In genomic region chr9:67849846-67850245, GRCm38 (mm10) we compare ENCODE assay signal across 24 mouse cellular contexts. TPM values are rescaled to one million over a fixed set of nuclear protein-coding genes. Genes with fewer than 3 reads are reported as not detected.
A peak's percentile ranks its signal among the peaks of the same experiment; 100 is the strongest.
DNase-seq lines count a peak whose midpoint lies in the region; ATAC-seq and TF ChIP-seq lines count a peak whose summit lies in the region.
"Had no signal": no experiment of that assay in that cellular context is flagged by ENCODE, and none has a peak within 500 bp of the region (broad histone marks: within the 10 kb centered on the region; RNA-seq: fewer than 3 reads in every experiment).

No protein-coding gene starts in this region.

- no peak overlapping the region for H3K27ac ChIP-seq in liver, adult 2 months (replicated peaks; ENCODE audit: insufficient read depth, low read depth, low read length)
- H3K27ac ChIP-seq in intestine, postnatal 0 days (ENCODE audit: low read depth, low read length), result no peak overlapping the region
- no peak overlapping the region for H3K27ac ChIP-seq in stomach, embryonic 14.5 days (ENCODE audit: low read length)
- H3K27ac ChIP-seq in hindbrain, postnatal 0 days, result no peak overlapping the region
- H3K27ac ChIP-seq in forebrain, embryonic 11.5 days (ENCODE audit: low read depth, low read length), result no peak overlapping the region
- H3K27ac ChIP-seq in forebrain, embryonic 16.5 days (ENCODE audit: low read length), result no peak overlapping the region
- H3K27ac ChIP-seq: embryonic facial prominence, embryonic 13.5 days; forebrain, embryonic 13.5 days; heart, embryonic 10.5 days; hindbrain, embryonic 12.5 days had no signal

- no peak overlapping the region for H3K4me3 ChIP-seq in liver, adult 2 months (ENCODE audit: insufficient read depth, low read depth, low read length)
- peak overlapping the region; percentile 45; the same call in 1 of the 2 replicates for H3K4me3 ChIP-seq in G1E (ENCODE audit: low read depth, low read length)
- H3K4me3 ChIP-seq in intestine, postnatal 0 days (ENCODE audit: low read depth, low read length), result no peak overlapping the region
- no peak overlapping the region for H3K4me3 ChIP-seq in stomach, embryonic 14.5 days (ENCODE audit: low read depth, low read length)
- H3K4me3 ChIP-seq in hindbrain, postnatal 0 days (ENCODE audit: low read length), result no peak overlapping the region
- H3K4me3 ChIP-seq in forebrain, embryonic 11.5 days (ENCODE audit: low read depth, low read length), result no peak overlapping the region
- H3K4me3 ChIP-seq in forebrain, embryonic 16.5 days (replicated peaks; ENCODE audit: low read length), result no peak overlapping the region
- H3K4me3 ChIP-seq: embryonic facial prominence, embryonic 13.5 days; forebrain, embryonic 13.5 days; heart, embryonic 10.5 days; hindbrain, embryonic 12.5 days had no signal

- peaks cover 28% of the 10 kb centered on the region for H3K79me2 ChIP-seq in liver, adult 2 months (ENCODE audit: control insufficient read depth, insufficient read depth, low read length)

- no peak for TF ChIP-seq CTCF in liver, adult 2 months (IDR thresholded peaks at IDR 0.05; ENCODE audit: low read depth, low read length)
- no peak for TF ChIP-seq CTCF in G1E (IDR thresholded peaks at IDR 0.05; ENCODE audit: low read depth, low read length)
- TF ChIP-seq CTCF in intestine, postnatal 0 days (IDR thresholded peaks at IDR 0.05; ENCODE audit: low read depth), result no peak
- TF ChIP-seq CTCF in hindbrain, postnatal 0 days (IDR thresholded peaks at IDR 0.05; ENCODE audit: low read depth), result no peak

- no peaks in the 10 kb centered on the region for H3K27me3 ChIP-seq in liver, adult 2 months (ENCODE audit: control insufficient read depth, insufficient read depth, low read length)
- H3K27me3 ChIP-seq in G1E (ENCODE audit: insufficient read depth, low read length), result no peaks in the 10 kb centered on the region
- no peaks in the 10 kb centered on the region for H3K27me3 ChIP-seq in intestine, postnatal 0 days (replicated peaks; ENCODE audit: control insufficient read depth, insufficient read depth, low read length)
- H3K27me3 ChIP-seq in stomach, embryonic 14.5 days (ENCODE audit: control insufficient read depth, insufficient read depth, low read length), result no peaks in the 10 kb centered on the region
- no peaks in the 10 kb centered on the region for H3K27me3 ChIP-seq in hindbrain, postnatal 0 days (ENCODE audit: insufficient read depth, low read length)
- no peaks in the 10 kb centered on the region for H3K27me3 ChIP-seq in forebrain, embryonic 11.5 days (ENCODE audit: control insufficient read depth, insufficient read depth, low read length)
- no peaks in the 10 kb centered on the region for H3K27me3 ChIP-seq in forebrain, embryonic 16.5 days (replicated peaks; ENCODE audit: control insufficient read depth, insufficient read depth, low read length)
- H3K27me3 ChIP-seq: embryonic facial prominence, embryonic 13.5 days; forebrain, embryonic 13.5 days; hindbrain, embryonic 12.5 days had no signal

- 44% methylated on average over 3 of the region's 3 CpGs for WGBS in liver, adult 2 months
- WGBS in intestine, postnatal 0 days, result 42% methylated on average over 3 of the region's 3 CpGs
- 69% methylated on average over 3 of the region's 3 CpGs for WGBS in stomach, embryonic 14.5 days
- WGBS in hindbrain, postnatal 0 days, result 100% methylated on average over 3 of the region's 3 CpGs
- 96% methylated on average over 3 of the region's 3 CpGs for WGBS in forebrain, embryonic 11.5 days
- WGBS in forebrain, embryonic 16.5 days, result 90% methylated on average over 3 of the region's 3 CpGs

- H3K9me3 ChIP-seq in G1E (replicated peaks), result no peaks in the 10 kb centered on the region
- no peaks in the 10 kb centered on the region for H3K9me3 ChIP-seq in intestine, postnatal 0 days (ENCODE audit: control insufficient read depth)
- no peaks in the 10 kb centered on the region for H3K9me3 ChIP-seq in stomach, embryonic 14.5 days (ENCODE audit: control insufficient read depth, low read depth, low read length)
- H3K9me3 ChIP-seq in hindbrain, postnatal 0 days (ENCODE audit: low read length), result no peaks in the 10 kb centered on the region
- no peaks in the 10 kb centered on the region for H3K9me3 ChIP-seq in forebrain, embryonic 11.5 days (ENCODE audit: control insufficient read depth, low read length)
- H3K9me3 ChIP-seq in forebrain, embryonic 16.5 days (ENCODE audit: control insufficient read depth, low read length), result no peaks in the 10 kb centered on the region
- H3K9me3 ChIP-seq: embryonic facial prominence, embryonic 13.5 days; forebrain, embryonic 13.5 days; heart, embryonic 10.5 days; hindbrain, embryonic 12.5 days had no signal

- no peak overlapping the region for H3K9ac ChIP-seq in liver, adult 2 months (ENCODE audit: low read depth, low read length)
- no peak overlapping the region for H3K9ac ChIP-seq in intestine, postnatal 0 days (ENCODE audit: low read depth, low read length)
- no peak overlapping the region for H3K9ac ChIP-seq in stomach, embryonic 14.5 days (replicated peaks; ENCODE audit: low read depth, low read length)
- no peak overlapping the region for H3K9ac ChIP-seq in hindbrain, postnatal 0 days (replicated peaks; ENCODE audit: low read length)
- no peak overlapping the region for H3K9ac ChIP-seq in forebrain, embryonic 11.5 days (ENCODE audit: low read length)
- no peak overlapping the region for H3K9ac ChIP-seq in forebrain, embryonic 16.5 days (replicated peaks; ENCODE audit: low read depth, low read length)
- H3K9ac ChIP-seq: embryonic facial prominence, embryonic 13.5 days; forebrain, embryonic 13.5 days; hindbrain, embryonic 12.5 days had no signal

- ATAC-seq in G1E (ENCODE audit: extremely low read depth, insufficient number of reproducible peaks, low FRiP score, poor library complexity, severe bottlenecking), result no peak
- peak; percentile 90 for ATAC-seq in intestine, postnatal 0 days
- ATAC-seq in stomach, embryonic 14.5 days (ENCODE audit: insufficient number of reproducible peaks, insufficient read depth, low FRiP score, low read depth), result peak; percentile 82
- ATAC-seq in hindbrain, postnatal 0 days, result no peak
- ATAC-seq in forebrain, embryonic 11.5 days (replicated peaks; ENCODE audit: low FRiP score), result no peak
- no peak for ATAC-seq in forebrain, embryonic 16.5 days
- ATAC-seq: CD4-positive, CD25-positive, alpha-beta regulatory T cell, adult 4 months; forebrain, embryonic 13.5 days had no signal

- H3K4me2 ChIP-seq in intestine, postnatal 0 days (replicated peaks; ENCODE audit: low read depth), result peak overlapping the region; percentile 39; the same call in 1 of the 2 replicates
- no peak overlapping the region for H3K4me2 ChIP-seq in stomach, embryonic 14.5 days (replicated peaks; ENCODE audit: low read depth, low read length)
- H3K4me2 ChIP-seq in hindbrain, postnatal 0 days (ENCODE audit: low read depth, low read length), result no peak overlapping the region
- H3K4me2 ChIP-seq in forebrain, embryonic 11.5 days (ENCODE audit: low read depth, low read length, severe bottlenecking), result no peak overlapping the region
- no peak overlapping the region for H3K4me2 ChIP-seq in forebrain, embryonic 16.5 days (ENCODE audit: low read length)
- H3K4me2 ChIP-seq: embryonic facial prominence, embryonic 13.5 days; forebrain, embryonic 13.5 days; hindbrain, embryonic 12.5 days had no signal

- TF ChIP-seq POLR2A in liver, adult 2 months (IDR thresholded peaks at IDR 0.05; ENCODE audit: extremely low read depth, insufficient read depth, low read length), result no peak

- peaks cover 11% of the 10 kb centered on the region; the same call in 1 of the 2 replicates for H3K36me3 ChIP-seq in liver, adult 2 months (ENCODE audit: control insufficient read depth, insufficient read depth, low read length)
- peaks cover 86% of the 10 kb centered on the region for H3K36me3 ChIP-seq in G1E (replicated peaks)
- H3K36me3 ChIP-seq in intestine, postnatal 0 days (ENCODE audit: control insufficient read depth, insufficient read depth), result peaks cover 5% of the 10 kb centered on the region
- H3K36me3 ChIP-seq in stomach, embryonic 14.5 days (ENCODE audit: control insufficient read depth, insufficient read depth, low read length), result no peaks in the 10 kb centered on the region; the same call in 1 of the 2 replicates
- peaks cover 1% of the 10 kb centered on the region for H3K36me3 ChIP-seq in hindbrain, postnatal 0 days (ENCODE audit: insufficient read depth, low read length)
- H3K36me3 ChIP-seq in forebrain, embryonic 11.5 days (ENCODE audit: control insufficient read depth, insufficient read depth, low read length), result no peaks in the 10 kb centered on the region
- H3K36me3 ChIP-seq in forebrain, embryonic 16.5 days (ENCODE audit: control insufficient read depth, insufficient read depth), result no peaks in the 10 kb centered on the region

- peak; percentile 73 for DNase-seq in liver, adult 2 months (ENCODE audit: extremely low read depth, low read depth, low spot score)
- no peak for DNase-seq in liver
- DNase-seq in G1E (ENCODE audit: low spot score), result no peak
- no peak for DNase-seq in hindbrain, postnatal 0 days (ENCODE audit: low spot score)
- DNase-seq in forebrain, embryonic 11.5 days (ENCODE audit: low spot score), result no peak
- DNase-seq: adrenal gland, postnatal 10 days; B cell, adult 2 months; cerebellum, adult 11 months; cerebellum, adult 8-10 months; cerebellum, postnatal 14 days; heart, adult 18-20 months; heart, postnatal 10 days; heart, postnatal 4 days had no signal

- peaks cover 14% of the 10 kb centered on the region for H3K4me1 ChIP-seq in liver, adult 2 months (ENCODE audit: control insufficient read depth, insufficient read depth, low read length)
- H3K4me1 ChIP-seq in G1E (ENCODE audit: insufficient read depth, low read depth, low read length), result peaks cover 71% of the 10 kb centered on the region
- no peaks in the 10 kb centered on the region for H3K4me1 ChIP-seq in intestine, postnatal 0 days (replicated peaks; ENCODE audit: control insufficient read depth, insufficient read depth, low read length)
- 0 out of 2 replicates have a peak, but pooled peaks cover 5% of the 10 kb centered on the region for H3K4me1 ChIP-seq in stomach, embryonic 14.5 days (ENCODE audit: control insufficient read depth, insufficient read depth, low read length)
- H3K4me1 ChIP-seq in hindbrain, postnatal 0 days (ENCODE audit: insufficient read depth, low read length), result no peaks in the 10 kb centered on the region
- H3K4me1 ChIP-seq in forebrain, embryonic 11.5 days (replicated peaks; ENCODE audit: control insufficient read depth, insufficient read depth, low read length), result no peaks in the 10 kb centered on the region
- H3K4me1 ChIP-seq in forebrain, embryonic 16.5 days (replicated peaks; ENCODE audit: control insufficient read depth, insufficient read depth, low read length), result no peaks in the 10 kb centered on the region
- H3K4me1 ChIP-seq: embryonic facial prominence, embryonic 13.5 days; forebrain, embryonic 13.5 days had no signal

RNA-seq across cellular contexts. Expression of gene Vps13c, which starts 9.7 kb away (rescaled TPM):
- total RNA-seq in liver, adult 2 months (2014; rRNA removed), result 29.7 and 34.6 TPM in 2 replicates
- polyA plus RNA-seq in liver, adult 2 months (2012; rRNA removed), result 4.8 and 4.9 TPM in 2 replicates
- total RNA-seq in G1E (2014; fragmentation: Nextera tagmentation), result 356 and 366 TPM in 2 replicates
- 111 and 145 TPM in 2 replicates for total RNA-seq in G1E (2017)
- 14.3 and 26.3 TPM in 2 replicates for polyA plus RNA-seq in G1E (2012)
- polyA plus RNA-seq in intestine, postnatal 0 days (2015; fragmentation: Nextera tagmentation; extraction: Ambion mirVana), result 2.6 and 3.5 TPM in 2 replicates
- 11.4 and 12.5 TPM in 2 replicates for polyA plus RNA-seq in stomach, embryonic 14.5 days (2014; fragmentation: Nextera tagmentation; extraction: Ambion mirVana)
- 23.1 and 25.8 TPM in 2 replicates for total RNA-seq in hindbrain, postnatal 0 days (2014; rRNA removed)
- 7.5 TPM in 2 replicates for polyA plus RNA-seq in hindbrain, postnatal 0 days (2015; fragmentation: Nextera tagmentation; extraction: Ambion mirVana)
- 5.6 and 7.1 TPM in 2 replicates for polyA plus RNA-seq in forebrain, embryonic 11.5 days (2014; fragmentation: Nextera tagmentation; extraction: Ambion mirVana)
- 8.2 and 8.6 TPM in 2 replicates for polyA plus RNA-seq in forebrain, embryonic 16.5 days (2015; fragmentation: Nextera tagmentation; extraction: Ambion mirVana)

RNA-seq across cellular contexts. Expression of gene C2cd4a, which starts 17.7 kb away (rescaled TPM):
- not detected in 2 replicates for total RNA-seq in liver, adult 2 months (2014; rRNA removed)
- polyA plus RNA-seq in liver, adult 2 months (2012; rRNA removed), result 0.07 TPM in 1 of 2 replicates, not detected in the other
- total RNA-seq in G1E (2014; fragmentation: Nextera tagmentation) (7.4 and 7.8 TPM in 2 replicates), G1E (2017) (13.2 and 28.9 TPM in 2 replicates)
- 251 and 369 TPM in 2 replicates for polyA plus RNA-seq in G1E (2012)
- 0.48 and 0.69 TPM in 2 replicates for polyA plus RNA-seq in intestine, postnatal 0 days (2015; fragmentation: Nextera tagmentation; extraction: Ambion mirVana)
- 1.4 and 1.9 TPM in 2 replicates for polyA plus RNA-seq in stomach, embryonic 14.5 days (2014; fragmentation: Nextera tagmentation; extraction: Ambion mirVana)
- total RNA-seq in hindbrain, postnatal 0 days (2014; rRNA removed), result 4.4 TPM in 1 of 2 replicates, not detected in the other
- polyA plus RNA-seq in hindbrain, postnatal 0 days (2015; fragmentation: Nextera tagmentation; extraction: Ambion mirVana), result 0.54 and 0.59 TPM in 2 replicates
- 0.13 and 0.25 TPM in 2 replicates for polyA plus RNA-seq in forebrain, embryonic 11.5 days (2014; fragmentation: Nextera tagmentation; extraction: Ambion mirVana)
- not detected in 2 replicates for polyA plus RNA-seq in forebrain, embryonic 16.5 days (2015; fragmentation: Nextera tagmentation; extraction: Ambion mirVana)
- total RNA-seq: common myeloid progenitor, adult 5-6 weeks; gastrocnemius, adult 8-10 months; heart, adult 18-20 months; heart, postnatal 10 days; heart, postnatal 4 days; MEL had no signal
- polyA plus RNA-seq: CD4-positive, CD25-positive, alpha-beta regulatory T cell, adult 4 months; forebrain, embryonic 13.5 days; hindbrain, embryonic 12.5 days had no signal

Comparison
In these comparisons a context has a peak if more than half of its experiments do, and no peak if none do; other contexts are left out.
1. ATAC-seq: peak in intestine, postnatal 0 days (single experiment) and stomach, embryonic 14.5 days (single experiment); none in G1E (single experiment), hindbrain, postnatal 0 days (single experiment), forebrain, embryonic 11.5 days (single experiment) and forebrain, embryonic 16.5 days (single experiment).
2. RNA of gene C2cd4a, which starts 17.7 kb away (polyA plus RNA-seq): 251 to 369 TPM in G1E; 1.4 to 1.9 TPM in stomach, embryonic 14.5 days, 0.54 to 0.59 TPM in hindbrain, postnatal 0 days, 0.48 to 0.69 TPM in intestine, postnatal 0 days, 0.13 to 0.25 TPM in forebrain, embryonic 11.5 days, 0.07 TPM in liver, adult 2 months and not detected in forebrain, embryonic 16.5 days; every median in the first group is over 10 times any median in the second.